Comparison of ENCODE assay signal across 15 mouse cellular contexts in the genomic region with DNA sequence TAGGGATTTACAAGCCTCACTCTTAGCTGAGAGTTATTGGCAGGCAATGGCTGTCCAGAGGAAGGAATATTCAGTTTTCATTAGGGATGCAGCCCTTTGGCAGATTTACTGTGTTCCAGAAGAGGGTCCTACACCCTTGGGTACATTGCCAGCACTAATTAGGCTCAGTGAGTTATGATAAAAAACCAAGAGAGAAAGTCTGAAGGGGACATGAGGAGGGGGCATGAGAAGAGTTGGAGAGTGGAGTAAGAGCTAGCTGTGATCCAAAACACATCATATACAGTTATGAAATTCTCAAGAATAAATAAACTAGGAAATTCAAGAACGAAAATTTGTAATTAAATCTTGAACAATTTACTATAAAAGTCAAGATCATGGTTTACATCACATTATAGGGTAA.
"Had no signal": no experiment of that assay in that cellular context is flagged by ENCODE, and none has a peak within 500 bp of the region (broad histone marks: within the 10 kb centered on the region; RNA-seq: fewer than 3 reads in every experiment).

No protein-coding gene starts in this region.

- H3K9me3 ChIP-seq: neural tube, embryonic 15.5 days; stomach, embryonic 15.5 days had no signal

- H3K36me3 ChIP-seq: neural tube, embryonic 15.5 days; stomach, embryonic 15.5 days had no signal

- DNase-seq: retina, postnatal 1 day; right cerebral cortex, adult 18-20 months; right cerebral cortex, postnatal 14 days; right cerebral cortex, postnatal 25 days; right cerebral cortex, postnatal 4 days; spleen, adult 18-20 months; thymus, adult 18-20 months; thymus, adult 2 months; thymus, postnatal 14 days; thymus, postnatal 25 days; thymus, postnatal 36 days; thymus, postnatal 4 days had no signal

- H3K4me1 ChIP-seq: stomach, embryonic 15.5 days had no signal

- H3K9ac ChIP-seq: neural tube, embryonic 15.5 days; stomach, embryonic 15.5 days had no signal

- H3K27ac ChIP-seq: neural tube, embryonic 15.5 days; stomach, embryonic 15.5 days; stomach, postnatal 0 days had no signal

- H3K4me3 ChIP-seq: neural tube, embryonic 15.5 days; stomach, embryonic 15.5 days had no signal

- H3K27me3 ChIP-seq: neural tube, embryonic 15.5 days; stomach, embryonic 15.5 days had no signal

- H3K4me2 ChIP-seq: neural tube, embryonic 15.5 days; stomach, embryonic 15.5 days had no signal
